Mouse (Mus musculus) megakaryocyte, embryonic 14.5 days (primary cell): ENCODE data around the gene Mrpl49.

Source experiments
- FLI1 ChIP-seq: IDR thresholded peaks from 2 replicates; pipeline ENCODE4 v1.6.1; 2012; ENCODE audit warnings: low read length, inconsistent platforms, mixed read lengths
- GATA1 ChIP-seq: IDR thresholded peaks from 3 replicates; pipeline ENCODE4 v1.6.1; 2012; ENCODE audit warnings: mixed read lengths, low read length, inconsistent platforms, borderline replicate concordance

DNA sequence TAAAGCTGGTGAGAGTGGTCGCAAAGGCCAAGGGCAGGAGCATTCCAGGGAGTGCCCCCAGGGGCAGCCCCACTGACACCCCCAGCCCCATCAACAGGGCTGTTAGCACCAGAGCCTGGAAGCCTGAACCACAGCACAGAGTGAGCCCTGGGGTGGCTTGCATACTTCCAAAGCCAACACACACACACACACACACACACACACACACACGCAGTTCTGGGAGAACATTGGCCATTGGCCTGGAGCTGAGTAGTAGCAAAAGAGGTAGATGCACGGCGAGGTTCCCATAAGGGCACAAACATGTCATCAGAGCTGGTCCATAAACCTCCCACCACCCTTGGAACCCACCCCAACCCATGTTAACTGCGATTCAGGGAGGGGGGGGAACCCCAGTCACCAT, 9.0 kb upstream of the Mrpl49 start:
- TF ChIP-seq GATA1 (no peak), FLI1 (no peak)
